Comparison of ENCODE assay signal across 8 mouse cellular contexts in genomic region chr15:77819894-77820387, GRCm38 (mm10). TPM values are rescaled to one million over a fixed set of nuclear protein-coding genes. Genes with fewer than 3 reads are reported as not detected.
DNase-seq lines count a peak whose midpoint lies in the region; ATAC-seq and TF ChIP-seq lines count a peak whose summit lies in the region.

No protein-coding gene starts in this region.

- no peak overlapping the region for H3K4me2 ChIP-seq in hindbrain, embryonic 16.5 days (ENCODE audit: low read length)
- H3K4me2 ChIP-seq in hindbrain, embryonic 14.5 days (replicated peaks) = no peak overlapping the region
- H3K4me2 ChIP-seq in CH12.LX (ENCODE audit: insufficient read depth, low read depth, poor library complexity, severe bottlenecking) = no peak overlapping the region
- H3K4me2 ChIP-seq in heart, embryonic 16.5 days (ENCODE audit: low read depth, low read length) = no peak overlapping the region
- no peak overlapping the region for H3K4me2 ChIP-seq in limb, embryonic 13.5 days (replicated peaks)

- TF ChIP-seq POLR2A in CH12.LX (IDR thresholded peaks at IDR 0.05; ENCODE audit: low read depth, low read length) = no peak
- no peak for TF ChIP-seq POLR2A in small intestine, adult 2 months (IDR thresholded peaks at IDR 0.05; ENCODE audit: low read depth, low read length)

- TF ChIP-seq CTCF in CH12.LX (conservative IDR thresholded peaks at IDR 0.05 in 1 of 2, IDR thresholded peaks at IDR 0.05 in 1 of 2; ENCODE audit: low read depth in 2 of 2, low read length in 2 of 2) = no peak
- no peak for TF ChIP-seq CTCF in small intestine, adult 2 months (IDR thresholded peaks at IDR 0.05; ENCODE audit: extremely low read depth, insufficient read length, insufficient replicate concordance, low read depth, low read length)

- TF ChIP-seq RAD21 in CH12.LX (IDR thresholded peaks at IDR 0.05; ENCODE audit: low read depth, low read length) = no peak

- H3K27ac ChIP-seq in hindbrain, embryonic 16.5 days (ENCODE audit: low read depth, low read length) = peak overlapping the region; percentile 20; the same call in 1 of the 2 replicates
- no peak overlapping the region for H3K27ac ChIP-seq in hindbrain, embryonic 14.5 days
- peak overlapping the region; percentile 3 for H3K27ac ChIP-seq in CH12.LX (ENCODE audit: insufficient read depth, low read depth)
- peak overlapping the region; percentile 77 for H3K27ac ChIP-seq in heart, embryonic 16.5 days (ENCODE audit: low read length)
- H3K27ac ChIP-seq in limb, embryonic 13.5 days = peak overlapping the region; percentile 67; the same call in 1 of the 2 replicates
- peak overlapping the region; percentile 98 for H3K27ac ChIP-seq in small intestine, adult 2 months (ENCODE audit: insufficient read depth, low read depth, low read length)

- peaks cover 30% of the 10 kb centered on the region for H3K4me1 ChIP-seq in hindbrain, embryonic 16.5 days (ENCODE audit: control insufficient read depth, insufficient read depth, low read depth, low read length)
- 0 out of 2 replicates have a peak, but pooled peaks cover 8% of the 10 kb centered on the region for H3K4me1 ChIP-seq in hindbrain, embryonic 14.5 days (replicated peaks; ENCODE audit: control insufficient read depth, insufficient read depth, low read length)
- H3K4me1 ChIP-seq in CH12.LX (ENCODE audit: control insufficient read depth in 1 of 2, insufficient read depth in 2 of 2) = peaks cover 50 to 98% of the 10 kb centered on the region in 2 experiments
- peaks cover 97% of the 10 kb centered on the region for H3K4me1 ChIP-seq in heart, embryonic 16.5 days (ENCODE audit: control insufficient read depth, insufficient read depth, low read length)
- peaks cover 90% of the 10 kb centered on the region for H3K4me1 ChIP-seq in limb, embryonic 13.5 days
- peaks cover 82% of the 10 kb centered on the region for H3K4me1 ChIP-seq in small intestine, adult 2 months (ENCODE audit: control insufficient read depth, insufficient read depth, insufficient read length, low read length)

- no peaks in the 10 kb centered on the region for H3K27me3 ChIP-seq in hindbrain, embryonic 16.5 days (replicated peaks; ENCODE audit: control insufficient read depth, insufficient read depth, low read length)
- no peaks in the 10 kb centered on the region for H3K27me3 ChIP-seq in hindbrain, embryonic 14.5 days (ENCODE audit: control insufficient read depth, insufficient read depth, low read length)
- no peaks in the 10 kb centered on the region for H3K27me3 ChIP-seq in CH12.LX (replicated peaks)
- H3K27me3 ChIP-seq in heart, embryonic 16.5 days (ENCODE audit: control insufficient read depth, insufficient read depth, low read length) = no peaks in the 10 kb centered on the region
- no peaks in the 10 kb centered on the region for H3K27me3 ChIP-seq in limb, embryonic 13.5 days
- H3K27me3 ChIP-seq in small intestine, adult 2 months (ENCODE audit: control insufficient read depth, insufficient read depth, low read length) = no peaks in the 10 kb centered on the region

- WGBS in hindbrain, embryonic 16.5 days = 75% methylated on average over 10 of the region's 10 CpGs
- WGBS in hindbrain, embryonic 14.5 days = 87% methylated on average over 10 of the region's 10 CpGs
- WGBS in heart, embryonic 16.5 days = 38% methylated on average over 10 of the region's 10 CpGs
- whole genome bisulfite sequencing in limb, embryonic 13.5 days = 67% methylated on average over 10 of the region's 10 CpGs
- 20% methylated on average over 10 of the region's 10 CpGs for WGBS in small intestine, adult 2 months

- peaks cover 95% of the 10 kb centered on the region for H3K79me2 ChIP-seq in CH12.LX (replicated peaks; ENCODE audit: control insufficient read depth, extremely low read depth, insufficient read depth, poor library complexity, severe bottlenecking)

- TF ChIP-seq EP300 in CH12.LX (IDR thresholded peaks at IDR 0.05; ENCODE audit: low read length) = no peak

- H3K9me3 ChIP-seq in hindbrain, embryonic 16.5 days (ENCODE audit: control insufficient read depth, low read length) = no peaks in the 10 kb centered on the region
- no peaks in the 10 kb centered on the region for H3K9me3 ChIP-seq in hindbrain, embryonic 14.5 days (ENCODE audit: control insufficient read depth, low read length)
- no peaks in the 10 kb centered on the region for H3K9me3 ChIP-seq in CH12.LX (replicated peaks; ENCODE audit: low read length)
- no peaks in the 10 kb centered on the region for H3K9me3 ChIP-seq in heart, embryonic 16.5 days (replicated peaks; ENCODE audit: control insufficient read depth, low read length)
- no peaks in the 10 kb centered on the region for H3K9me3 ChIP-seq in limb, embryonic 13.5 days

- in situ Hi-C loops in CH12.LX (cut with MboI; ENCODE audit: low pct_ligation_motif_present, low pct_unique_long_range_greater_than_20kb, low sequenced_read_pairs) = no loop called here

- ATAC-seq in hindbrain, embryonic 16.5 days = no peak
- ATAC-seq in hindbrain, embryonic 14.5 days (ENCODE audit: low FRiP score) = no peak
- ATAC-seq in heart, embryonic 16.5 days (replicated peaks; ENCODE audit: extremely low read depth, insufficient read depth, low FRiP score) = 0 out of 2 replicates have a peak, but pooled peaks have one; percentile 2
- no peak for ATAC-seq in limb, embryonic 13.5 days (ENCODE audit: low FRiP score, low read depth)

- H3K9ac ChIP-seq in hindbrain, embryonic 16.5 days (ENCODE audit: low read depth, low read length) = no peak overlapping the region
- no peak overlapping the region for H3K9ac ChIP-seq in hindbrain, embryonic 14.5 days
- H3K9ac ChIP-seq in CH12.LX (ENCODE audit: insufficient read depth, low read depth) = no peak overlapping the region
- no peak overlapping the region; the same call in 1 of the 2 replicates for H3K9ac ChIP-seq in heart, embryonic 16.5 days (ENCODE audit: low read length)
- peak overlapping the region; percentile 13; the same call in 1 of the 2 replicates for H3K9ac ChIP-seq in limb, embryonic 13.5 days

- H3K4me3 ChIP-seq in hindbrain, embryonic 16.5 days (ENCODE audit: low read length) = no peak overlapping the region
- H3K4me3 ChIP-seq in hindbrain, embryonic 14.5 days (replicated peaks; ENCODE audit: low read length) = no peak overlapping the region
- no peak overlapping the region for H3K4me3 ChIP-seq in CH12.LX (replicated peaks in 1 of 3; ENCODE audit: low read depth in 2 of 3, low read length in 2 of 3, poor library complexity in 1 of 3)
- H3K4me3 ChIP-seq in heart, embryonic 16.5 days (ENCODE audit: low read length) = no peak overlapping the region
- no peak overlapping the region for H3K4me3 ChIP-seq in limb, embryonic 13.5 days
- no peak overlapping the region for H3K4me3 ChIP-seq in small intestine, adult 2 months (ENCODE audit: low read depth, low read length)

- no peaks in the 10 kb centered on the region for H3K36me3 ChIP-seq in hindbrain, embryonic 16.5 days (ENCODE audit: control insufficient read depth, insufficient read depth, low read length)
- H3K36me3 ChIP-seq in hindbrain, embryonic 14.5 days (replicated peaks; ENCODE audit: control insufficient read depth, insufficient read depth) = no peaks in the 10 kb centered on the region
- peaks cover 14 to 62% of the 10 kb centered on the region in 2 experiments for H3K36me3 ChIP-seq in CH12.LX (replicated peaks in 1 of 2; ENCODE audit: control insufficient read depth in 1 of 2, insufficient read depth in 1 of 2, low read length in 1 of 2)
- no peaks in the 10 kb centered on the region for H3K36me3 ChIP-seq in heart, embryonic 16.5 days (ENCODE audit: control insufficient read depth, insufficient read depth)
- H3K36me3 ChIP-seq in limb, embryonic 13.5 days = no peaks in the 10 kb centered on the region
- peaks cover 7% of the 10 kb centered on the region for H3K36me3 ChIP-seq in small intestine, adult 2 months (ENCODE audit: control insufficient read depth, insufficient read depth, low read length)

- dilution Hi-C loops in CH12.LX (cut with MboI; ENCODE audit: extremely low pct_ligation_motif_present, extremely low pct_unique_long_range_greater_than_20kb, low sequenced_read_pairs) = no loop called here

- DNase-seq in hindbrain, embryonic 14.5 days (ENCODE audit: low spot score) = no peak
- DNase-seq in CH12.LX (ENCODE audit: extremely low read depth) = no peak
- peak; percentile 95 to 97 for DNase-seq in cerebellum, postnatal 36 days
- no peak for DNase-seq in right cerebral cortex, adult 2 months (ENCODE audit: low spot score in 2 of 2)

TF ChIP-seq in CH12.LX, 34 proteins besides CTCF, POLR2A, EP300 and RAD21:
- TF ChIP-seq RCOR1 (conservative IDR thresholded peaks at IDR 0.05; ENCODE audit: low read depth, low read length) (no peak), ELF1 (IDR thresholded peaks at IDR 0.05; ENCODE audit: low read depth, low read length) (peak; percentile 20; the same call in 1 of the 2 replicates), MAX (IDR thresholded peaks at IDR 0.05; ENCODE audit: low read length) (no peak), TBP (conservative IDR thresholded peaks at IDR 0.05; ENCODE audit: low read depth, low read length) (no peak), ETS1 (conservative IDR thresholded peaks at IDR 0.05; ENCODE audit: low read depth, low read length) (no peak), MXI1 (IDR thresholded peaks at IDR 0.05; ENCODE audit: low read depth, low read length) (peak; percentile 78), TCF12 (IDR thresholded peaks at IDR 0.05; ENCODE audit: low read depth, low read length) (no peak), IRF4 (IDR thresholded peaks at IDR 0.05; ENCODE audit: low read depth, low read length) (peak; percentile 52), BHLHE40 (IDR thresholded peaks at IDR 0.05; ENCODE audit: low read depth, low read length) (0 out of 2 replicates have a peak, but pooled peaks have one; percentile 18), CHD2 (IDR thresholded peaks at IDR 0.05; ENCODE audit: low read length) (peak; percentile 52; the same call in 1 of the 2 replicates), SMC3 (IDR thresholded peaks at IDR 0.05; ENCODE audit: low read depth, low read length) (no peak), POLR2AphosphoS2 (IDR thresholded peaks at IDR 0.05; ENCODE audit: low read depth, low read length) (no peak), MYC (IDR thresholded peaks at IDR 0.05; ENCODE audit: low read depth, low read length) (no peak), MEF2A (IDR thresholded peaks at IDR 0.05; ENCODE audit: borderline replicate concordance, low read depth, low read length) (no peak)

RNA-seq across cellular contexts. Expression of gene Myh9, which starts 22.0 kb away (rescaled TPM):
- polyA plus RNA-seq in hindbrain, embryonic 16.5 days (2015; fragmentation: Nextera tagmentation; extraction: Ambion mirVana) = 8.4 and 11.8 TPM in 2 replicates
- 14.4 and 14.6 TPM in 2 replicates for polyA plus RNA-seq in hindbrain, embryonic 14.5 days (2014; fragmentation: Nextera tagmentation; extraction: Ambion mirVana)
- 128 and 146 TPM in 2 replicates for total RNA-seq in CH12.LX (2012; rRNA removed)
- total RNA-seq in CH12.LX (2014; rRNA removed) = 43.8 and 46.4 TPM in 2 replicates
- polyA plus RNA-seq in CH12.LX (2012; ENCODE audit: insufficient read length, low read depth) = 165 and 178 TPM in 2 replicates
- 22.8 and 29.7 TPM in 2 replicates for polyA plus RNA-seq in heart, embryonic 16.5 days (2015; fragmentation: Nextera tagmentation; extraction: Ambion mirVana)
- polyA plus RNA-seq in limb, embryonic 13.5 days (2015; fragmentation: Nextera tagmentation; extraction: Ambion mirVana) = 34.1 and 38.1 TPM in 2 replicates
- polyA plus RNA-seq in small intestine, adult 2 months (2012; rRNA removed) = 44.8 and 89.4 TPM in 2 replicates

Comparison
In these comparisons a context has a peak if more than half of its experiments do, and no peak if none do; other contexts are left out.
1. DNase-seq: peak in cerebellum, postnatal 36 days (2 of 2); none in hindbrain, embryonic 14.5 days (single experiment), CH12.LX (single experiment) and right cerebral cortex, adult 2 months (0 of 2).